Mouse (Mus musculus) midbrain, embryonic 13.5 days (tissue): ENCODE data around the gene Gm4631. TPM values are rescaled to one million over a fixed set of nuclear protein-coding genes. Genes with fewer than 3 reads are reported as not detected.
"Not testable (repeated sequence)": the region's sequence is repeated elsewhere in the genome, so short reads cannot be mapped to it uniquely, and the experiment has no call there.

ENCODE experiments used
- ATAC-seq: fragments of 200-750 bp; cut with Nextera tagmentation; 2 replicates; pipeline ENCODE4 v1.8.0; 2017; ENCODE audit warnings: mild to moderate bottlenecking, moderate TSS enrichment, moderate library complexity
- H3K27ac ChIP-seq: fragments of 300-500 bp; sonication (generic); 2 replicates; pipeline ENCODE4 v1.5.1; 2015; ENCODE audit warnings: inconsistent platforms, mild to moderate bottlenecking, moderate library complexity
- H3K27me3 ChIP-seq: fragments of 300-500 bp; sonication (generic); 2 replicates; pipeline ENCODE4 v1.6.1; 2015; ENCODE audit warnings: mild to moderate bottlenecking, inconsistent platforms
- H3K36me3 ChIP-seq: fragments of 300-500 bp; sonication (generic); 2 replicates; pipeline ENCODE4 v1.6.1; 2015; ENCODE audit warnings: mild to moderate bottlenecking, inconsistent platforms
- H3K4me1 ChIP-seq: fragments of 300-500 bp; sonication (generic); replicated peaks from 2 replicates; pipeline ENCODE4 v1.6.1; 2015; ENCODE audit warnings: inconsistent platforms
- H3K4me2 ChIP-seq: fragments of 300-500 bp; sonication (generic); replicated peaks from 2 replicates; pipeline ENCODE4 v1.6.1; 2015; ENCODE audit warnings: moderate library complexity, mild to moderate bottlenecking, inconsistent platforms
- H3K4me3 ChIP-seq: fragments of 300-500 bp; sonication (generic); replicated peaks from 2 replicates; pipeline ENCODE4 v1.5.1; 2015; ENCODE audit warnings: mild to moderate bottlenecking, inconsistent platforms
- H3K9ac ChIP-seq: fragments of 300-500 bp; sonication (generic); replicated peaks from 2 replicates; pipeline ENCODE4 v1.6.1; 2015; ENCODE audit warnings: mild to moderate bottlenecking, inconsistent platforms
- H3K9me3 ChIP-seq: fragments of 300-500 bp; sonication (generic); 2 replicates; pipeline ENCODE4 v1.6.1; 2016; ENCODE audit warnings: mild to moderate bottlenecking, inconsistent platforms
- WGBS: fragments of 180-500 bp; shearing (Covaris S2); methylation state at CpG from one replicate; pipeline ENCODE4 v1.1.7; 2015; 5-methylcytosine and 5-hydroxymethylcytosine counted together
- polyA plus RNA-seq: library from polyadenylated mRNA; unstranded; fragments of >200 nt; fragmentation: Nextera tagmentation; extraction: Ambion mirVana; gene quantifications from 2 replicates; pipeline ENCODE4 v1.2.1, GENCODE M21; 2015

Gene Gm4631
- 16.1 and 17.4 TPM in 2 replicates for polyA plus RNA-seq

DNA sequence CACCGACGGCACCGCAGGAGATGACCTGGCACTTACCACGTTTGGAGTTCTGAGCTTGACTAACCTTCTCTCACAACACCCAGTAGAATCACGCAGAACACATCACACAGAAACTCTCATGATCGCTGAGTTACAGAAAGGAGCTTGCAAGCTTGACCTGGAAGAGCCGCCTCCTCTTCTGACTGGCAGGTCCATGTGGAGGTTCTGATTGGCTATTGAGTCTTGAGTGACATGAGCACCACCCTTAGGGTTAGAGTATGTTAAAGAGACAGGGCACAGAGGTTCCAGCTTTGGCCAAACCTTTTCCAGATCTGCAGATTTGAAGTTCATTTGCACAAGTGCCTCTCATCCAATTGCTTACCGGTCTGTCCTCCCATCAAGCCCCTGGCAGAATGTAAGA, at the start of gene Gm4631:
Gm4631 (minus strand) TSS at position 101 of the 400 bp plus-strand sequence.
- not testable (repeated sequence) for H3K36me3 ChIP-seq, H3K4me3 ChIP-seq, H3K9ac ChIP-seq, H3K27ac ChIP-seq, H3K27me3 ChIP-seq, H3K4me1 ChIP-seq, ATAC-seq, H3K4me2 ChIP-seq, H3K9me3 ChIP-seq
- no CpG with 5 or more reads among the region's 8 CpGs for WGBS

DNA sequence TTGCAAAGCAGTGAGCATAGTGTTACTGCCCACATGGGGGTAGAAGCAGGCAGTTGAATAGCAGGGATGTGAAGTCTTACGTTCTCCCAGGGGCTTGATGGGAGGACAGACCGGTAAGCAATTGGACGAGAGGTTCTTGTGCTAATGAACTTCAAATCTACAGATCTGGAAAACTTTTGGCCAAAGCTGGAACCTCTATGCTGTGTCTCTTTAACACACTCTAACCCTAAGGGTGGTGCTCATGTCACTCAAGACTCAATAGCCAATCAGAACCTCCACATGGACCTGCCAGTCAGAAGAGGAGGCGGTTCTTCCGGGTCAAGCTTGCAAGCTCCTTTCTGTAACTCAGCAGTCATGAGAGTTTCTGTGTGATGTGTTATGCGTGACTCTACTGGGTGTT, 34.1 kb upstream of the Gm4631 start, which contains the start of gene Zfp968:
Zfp968 (plus strand) TSS at position 301 of the 400 bp plus-strand sequence.
- H3K4me3 ChIP-seq, H3K9me3 ChIP-seq, H3K27ac ChIP-seq, H3K9ac ChIP-seq, ATAC-seq, H3K4me2 ChIP-seq, H3K27me3 ChIP-seq, H3K4me1 ChIP-seq, H3K36me3 ChIP-seq: not testable (repeated sequence)
- no CpG with 5 or more reads among the region's 6 CpGs for WGBS

GRCm38 (mm10) chr2:175274825-175275224, 63.2 kb downstream of the Gm4631 start, which contains the start of gene Gm14440:
Gene Gm14440, plus strand, starts transcription at chr2:175275125.
- not testable (repeated sequence) for H3K9me3 ChIP-seq, ATAC-seq, H3K36me3 ChIP-seq, H3K4me1 ChIP-seq, H3K4me3 ChIP-seq, H3K4me2 ChIP-seq, H3K9ac ChIP-seq, H3K27ac ChIP-seq, H3K27me3 ChIP-seq
- no CpG with 5 or more reads among the region's 6 CpGs for WGBS

Other genes starting within 250 kb of the Gm4631 start
- 3.7 and 4.4 TPM in 2 replicates for gene Gm14399, start 196.2 kb downstream of the Gm4631 start, polyA plus RNA-seq
- 1.4 TPM in 2 replicates for gene Gm14443, start 162.3 kb downstream of the Gm4631 start, polyA plus RNA-seq
- 6.6 and 7.0 TPM in 2 replicates for gene Gm14391, start 131.3 kb downstream of the Gm4631 start, polyA plus RNA-seq
- 2.5 and 3.5 TPM in 2 replicates for gene Gm14440, start 63.1 kb downstream of the Gm4631 start, polyA plus RNA-seq
- 3.4 and 4.6 TPM in 2 replicates for gene Zfp968, start 34.2 kb upstream of the Gm4631 start, polyA plus RNA-seq
- 9.0 and 13.8 TPM in 2 replicates for gene Gm4724, start 97.6 kb upstream of the Gm4631 start, polyA plus RNA-seq
- gene Zfp965, start 131.8 kb upstream of the Gm4631 start, polyA plus RNA-seq, result 6.6 and 7.1 TPM in 2 replicates